Mouse (Mus musculus) urinary bladder, postnatal 36 days (tissue): Measurements from ENCODE around the gene Bcl11b.

Experiments
- DNase-seq, 2 experiments: peaks; one replicate each; pipeline ENCODE4 v3.0.0; 2022; ENCODE audit warnings: low spot score in 2 of 2, mixed read lengths in 1 of 2

Gene Bcl11b

DNA sequence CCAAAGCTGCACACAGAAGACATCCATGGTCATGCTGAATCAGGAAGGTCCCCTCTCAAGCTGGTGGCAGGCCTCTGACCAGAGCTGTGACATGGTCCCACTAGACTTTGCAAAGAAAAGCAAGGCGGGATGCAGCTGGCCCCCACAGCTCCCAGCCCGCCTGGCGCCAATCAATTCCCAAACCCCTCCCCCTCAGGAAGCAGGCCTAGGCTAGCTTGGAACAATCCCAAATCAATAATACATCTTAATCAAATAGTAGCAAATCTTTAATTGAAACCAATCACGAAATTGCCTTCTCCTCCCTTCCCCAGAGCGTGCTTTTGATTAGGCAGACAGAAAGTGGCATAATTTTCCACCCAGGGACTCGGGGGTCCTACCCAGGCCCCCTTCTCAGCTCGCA lies 113.1 kb downstream of the Bcl11b start:
- no peak for DNase-seq

DNA sequence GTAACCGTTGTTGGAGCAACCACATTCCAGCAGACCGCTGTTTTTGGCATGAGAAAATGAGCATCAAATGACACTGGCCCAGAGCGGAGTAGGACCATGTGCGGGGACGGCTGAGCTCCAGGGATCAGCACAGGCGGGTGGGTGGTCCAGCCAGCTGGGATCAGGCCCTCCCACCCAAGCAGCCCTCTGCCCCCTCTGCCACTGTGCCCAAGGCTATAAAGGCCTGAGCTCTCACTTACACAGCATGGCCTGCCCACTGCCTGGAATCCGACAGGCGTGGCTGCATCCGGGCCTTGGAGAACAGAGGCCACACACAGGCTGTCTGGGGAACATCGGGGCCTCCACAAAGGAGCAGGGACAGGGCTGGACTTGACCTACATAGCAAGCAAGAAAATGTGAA lies 113.6 kb downstream of the Bcl11b start:
- DNase-seq, result no peak

DNA sequence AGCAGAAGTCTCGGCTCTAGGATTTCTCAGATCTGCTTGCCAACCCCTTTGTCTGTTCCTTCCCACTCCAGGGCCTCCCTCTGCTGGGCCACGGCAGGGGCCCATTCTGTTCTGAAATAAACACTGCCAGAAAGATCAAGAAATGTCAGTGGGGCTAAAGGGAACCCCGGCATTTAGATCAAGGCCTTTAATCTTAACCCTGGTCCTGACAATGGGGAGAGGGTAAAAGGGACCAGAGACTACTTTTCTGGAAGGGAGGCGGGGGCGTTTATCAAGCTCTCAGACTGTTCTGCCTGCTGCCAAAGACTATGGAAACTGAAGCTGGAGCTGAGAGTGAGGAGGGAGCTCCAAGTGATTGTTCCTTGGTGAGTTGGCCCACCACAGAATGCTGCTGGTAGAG lies 114.8 kb downstream of the Bcl11b start:
- no peak for DNase-seq

DNA sequence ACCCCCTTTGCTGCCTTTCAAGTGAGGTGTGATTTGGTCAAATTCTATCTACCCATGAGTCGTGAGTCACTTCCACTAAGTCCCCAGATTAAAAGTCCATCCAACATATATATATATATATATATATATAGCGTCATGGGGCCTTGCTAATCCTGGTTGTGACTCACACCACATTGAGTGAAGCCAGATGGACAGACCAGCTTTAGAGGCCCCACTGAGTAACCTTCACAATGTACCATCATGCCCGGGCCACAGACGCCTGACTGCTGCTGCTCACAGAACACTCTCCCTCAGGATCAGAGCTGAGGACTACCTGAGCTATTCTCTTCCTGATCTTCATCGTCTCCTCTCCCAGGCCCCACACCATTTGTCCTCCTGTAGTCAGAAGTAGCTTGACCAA lies 115.4 kb downstream of the Bcl11b start:
- no peak for DNase-seq

DNA sequence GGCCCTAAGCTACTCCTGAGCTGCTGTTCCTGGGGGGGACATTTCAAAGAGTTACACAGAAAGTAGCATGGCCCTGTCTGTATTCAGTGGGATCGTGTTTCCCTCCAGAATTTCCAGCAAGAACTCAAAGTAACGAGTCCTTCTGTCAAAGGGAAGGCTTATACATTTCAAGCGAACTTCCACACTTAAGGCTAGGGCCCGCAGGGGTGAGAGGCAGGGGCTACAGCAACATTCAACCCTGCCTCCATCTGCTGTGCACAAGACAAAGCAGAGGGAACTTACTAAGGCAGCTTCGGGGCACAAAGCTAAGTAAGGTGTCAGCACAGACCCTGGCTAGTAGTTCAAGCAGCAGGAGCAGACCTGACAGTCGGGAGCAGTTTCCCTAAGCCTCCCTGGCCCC lies 115.8 kb downstream of the Bcl11b start:
- DNase-seq, result no peak

DNA sequence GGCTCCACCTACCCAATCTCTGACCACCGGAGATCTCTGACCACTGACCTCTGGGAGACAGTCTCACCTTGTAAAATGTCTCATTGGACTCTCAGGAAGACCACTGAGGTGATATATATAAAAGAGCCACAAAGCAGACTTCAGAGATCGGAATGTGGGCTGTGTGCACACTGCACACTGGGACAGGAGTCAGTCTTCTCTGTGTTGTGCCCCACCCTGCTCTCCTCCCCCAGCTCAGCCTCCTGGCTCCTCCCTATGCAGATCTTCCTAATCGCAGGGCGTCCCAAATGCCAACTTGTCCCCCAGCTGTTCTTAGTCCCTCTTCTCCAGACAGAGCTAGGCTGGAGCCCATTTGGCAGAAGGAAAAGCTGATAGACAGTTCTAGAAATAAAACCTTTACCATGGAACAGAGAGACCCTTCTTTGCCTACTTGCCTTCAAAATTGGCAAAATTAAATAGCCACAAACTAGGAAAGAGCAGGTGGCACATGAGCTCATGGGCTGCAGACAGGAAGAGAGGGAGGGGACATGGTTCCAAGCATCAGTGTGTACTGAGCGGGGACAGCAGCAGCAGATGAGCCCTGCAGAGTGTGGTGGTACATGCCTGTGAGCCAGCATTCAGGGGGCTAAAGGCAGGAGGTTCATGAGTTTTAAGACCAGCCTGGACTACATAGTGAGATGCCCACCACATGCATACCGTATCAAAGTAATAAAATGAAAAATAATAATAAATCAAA lies 118.9 kb downstream of the Bcl11b start:
- DNase-seq, result no peak

DNA sequence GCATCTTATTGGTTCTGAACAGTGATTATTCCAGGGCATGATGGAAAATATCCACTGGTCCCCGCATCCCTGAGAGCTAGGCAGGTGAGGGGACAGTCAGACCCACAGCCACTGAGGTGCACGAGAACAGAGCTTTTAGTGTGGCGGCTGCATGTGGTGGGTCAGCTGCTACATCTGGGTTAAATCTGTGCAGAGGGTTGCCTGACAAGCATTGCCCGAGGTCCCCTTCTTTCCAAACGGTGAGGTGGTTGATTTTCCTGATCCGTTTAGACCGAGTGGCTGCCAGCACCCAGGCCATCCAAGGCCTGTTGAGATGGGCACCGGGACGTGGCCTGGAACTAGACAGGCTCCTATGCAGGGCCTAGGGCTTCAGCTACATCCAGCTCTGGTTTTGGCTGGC lies 121.7 kb downstream of the Bcl11b start:
- no peak for DNase-seq

DNA sequence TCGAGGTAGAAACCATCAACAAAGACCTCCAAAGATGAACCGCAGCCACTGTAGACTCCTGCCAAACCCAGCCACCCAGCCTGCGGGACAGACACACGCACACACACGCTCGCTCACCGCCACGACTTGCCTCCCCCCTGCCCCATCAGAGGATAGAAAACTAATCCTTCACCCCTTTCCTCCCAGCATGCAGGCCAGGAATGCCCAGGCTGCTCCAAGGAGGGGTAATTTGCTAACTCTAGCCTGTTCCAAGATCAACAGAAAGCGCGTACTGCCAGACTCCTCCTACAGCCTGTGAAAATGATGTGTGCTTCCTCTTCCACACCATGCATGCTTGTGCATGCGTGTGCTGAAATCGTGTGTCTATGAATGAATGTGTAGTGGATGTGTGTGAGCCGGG lies 122.7 kb downstream of the Bcl11b start:
- DNase-seq, result no peak

DNA sequence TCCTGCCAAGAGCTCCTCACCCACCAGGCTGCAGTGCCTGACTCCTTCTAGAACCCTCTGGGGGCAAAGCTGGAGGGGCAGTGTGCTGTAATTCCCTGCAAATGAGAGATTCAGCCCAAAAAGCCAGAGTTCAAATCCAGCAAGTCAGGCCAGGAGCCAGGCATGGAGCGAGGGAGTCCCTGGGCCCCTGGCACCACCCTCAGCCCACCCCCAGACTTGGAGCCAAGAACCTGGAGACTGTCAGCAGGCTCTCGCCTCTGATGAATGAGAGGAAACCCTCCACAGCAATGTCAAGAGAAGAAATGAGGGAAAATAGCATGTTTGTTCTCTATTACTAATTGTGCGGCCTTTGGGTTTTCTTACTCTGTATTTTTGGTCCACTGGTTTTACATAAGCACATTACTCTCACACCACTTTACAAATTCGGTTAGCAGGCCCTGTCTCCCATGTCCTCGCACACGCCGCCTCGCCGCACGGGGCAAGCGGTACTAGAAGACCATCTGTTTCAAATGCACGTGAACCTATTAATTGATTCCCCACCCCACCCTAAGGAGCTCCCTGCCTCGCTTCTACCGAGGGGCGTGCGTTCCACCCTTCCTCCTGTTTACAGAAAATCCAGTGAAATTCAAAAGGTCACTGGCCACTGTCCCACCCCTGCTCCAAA lies 124.2 kb downstream of the Bcl11b start:
- DNase-seq, result no peak

DNA sequence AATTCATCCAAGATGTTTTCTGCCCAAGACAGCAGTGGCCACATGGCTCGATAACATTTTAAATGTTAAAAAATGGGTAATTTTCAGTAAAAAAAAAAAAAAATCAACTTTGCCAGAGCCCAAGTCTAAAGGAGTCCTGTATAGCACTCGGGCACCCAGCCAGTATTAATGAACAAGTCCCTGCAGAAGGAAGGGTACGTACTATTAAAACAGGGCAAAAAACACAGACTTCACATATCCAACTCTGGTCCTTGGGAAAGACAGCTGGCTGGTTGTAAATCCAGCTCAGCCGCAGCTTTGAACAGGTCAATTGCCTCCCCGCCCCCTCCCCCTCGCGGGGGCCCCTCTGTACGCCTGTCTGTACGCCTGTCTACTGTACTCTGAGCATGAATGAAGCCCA lies 127.2 kb downstream of the Bcl11b start:
- no peak for DNase-seq

DNA sequence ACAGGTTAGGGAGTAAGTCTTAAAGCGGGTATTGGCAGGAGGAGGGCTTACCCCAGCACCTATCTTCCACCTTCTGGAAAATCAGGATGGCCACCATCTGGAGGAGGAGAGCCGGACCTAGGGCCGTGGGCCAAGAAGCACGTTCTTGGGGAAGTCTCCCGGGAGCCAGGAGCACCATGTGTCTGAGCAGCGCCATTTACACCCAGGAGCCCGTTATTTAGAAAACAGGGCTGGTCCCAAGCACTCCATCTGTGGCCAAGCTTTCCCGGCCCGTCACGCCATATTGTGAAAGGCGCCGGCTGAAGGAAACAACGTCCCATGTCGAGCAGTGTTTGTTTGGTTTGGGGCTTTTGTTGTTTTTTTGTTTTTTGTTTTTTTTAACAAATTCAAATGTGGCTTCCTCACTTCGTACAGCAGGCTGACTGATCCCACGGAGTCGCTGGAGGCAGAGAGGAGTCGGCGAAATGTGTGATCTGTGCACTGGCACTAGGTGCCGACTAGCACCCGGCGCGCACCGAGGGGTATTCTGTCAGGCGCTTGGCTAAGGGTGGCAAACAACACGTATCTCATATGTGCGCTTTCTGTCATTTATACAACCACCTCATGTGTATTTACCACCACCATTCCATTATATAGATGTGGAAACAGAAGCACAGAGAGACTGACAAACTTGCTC lies 128.8 kb downstream of the Bcl11b start:
- no peak for DNase-seq

DNA sequence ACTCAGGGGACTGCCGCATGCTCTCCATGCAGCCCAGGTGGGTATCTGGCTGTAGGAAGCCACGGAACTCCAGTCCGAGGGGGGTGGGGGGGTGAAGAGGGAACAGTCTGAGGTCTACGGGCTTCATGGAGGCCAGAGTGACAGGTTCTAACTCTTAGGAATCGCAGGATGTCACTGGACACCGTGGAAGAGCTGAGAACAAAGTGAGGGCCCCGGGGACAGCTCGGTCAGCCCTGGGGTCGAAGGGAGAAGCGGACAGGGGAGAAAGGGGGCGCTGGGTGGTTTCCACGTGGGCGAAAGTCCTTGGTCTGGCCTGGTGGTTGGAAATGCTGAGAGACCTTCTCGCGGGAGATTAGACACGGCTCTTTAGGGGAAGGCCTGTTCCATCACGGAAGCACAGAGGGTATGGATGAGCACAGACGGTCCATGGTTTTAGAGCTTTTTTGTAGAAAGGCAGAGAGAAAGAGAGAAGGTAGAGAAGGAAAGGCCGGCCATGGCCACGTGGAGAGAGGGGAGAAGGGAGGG lies 133.8 kb downstream of the Bcl11b start:
- DNase-seq, result no peak

DNA sequence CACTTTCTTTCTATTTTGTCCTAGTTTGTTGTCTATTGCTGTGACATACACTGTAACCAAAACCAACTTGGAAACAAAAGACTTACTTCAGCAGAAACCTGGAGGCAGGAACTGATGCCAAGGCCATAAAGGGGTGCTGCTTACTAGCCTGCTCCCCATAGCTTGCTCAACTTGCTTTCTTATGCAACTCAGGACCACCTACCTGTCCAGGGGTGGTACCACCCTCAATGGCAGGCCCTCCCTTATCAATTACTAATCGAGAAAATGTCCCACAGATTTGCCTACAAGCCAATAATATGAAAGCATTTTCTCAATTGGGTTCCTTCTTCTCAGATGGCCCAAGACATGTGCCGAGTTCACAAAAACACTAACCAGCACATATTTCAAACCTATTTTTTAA lies 135.1 kb downstream of the Bcl11b start:
- DNase-seq, result no peak
